Mouse (Mus musculus) midbrain, postnatal 0 days (tissue): ENCODE measurements around the gene Orc3. TPM values are rescaled to one million over a fixed set of nuclear protein-coding genes. Genes with fewer than 3 reads are reported as not detected.

ENCODE experiments used
- ATAC-seq: fragments of 200-750 bp; cut with Nextera tagmentation; 2 replicates; pipeline ENCODE4 v1.8.0; 2017; ENCODE audit warnings: moderate number of reproducible peaks, mild to moderate bottlenecking, moderate TSS enrichment, moderate library complexity; ENCODE audit not compliant: low FRiP score
- DNase-seq: peaks from one replicate; pipeline ENCODE4 v3.0.0-alpha.2; 2015; ENCODE audit warnings: low spot score
- H3K27ac ChIP-seq: fragments of 300-500 bp; sonication (generic); 2 replicates; pipeline ENCODE4 v1.5.1; 2014; ENCODE audit warnings: low read depth, mild to moderate bottlenecking, low read length, mixed read lengths
- H3K27me3 ChIP-seq: fragments of 300-500 bp; sonication (generic); 2 replicates; pipeline ENCODE4 v1.6.1; 2014; ENCODE audit warnings: low read length, control low read depth, mixed read lengths; ENCODE audit not compliant: insufficient read depth
- H3K36me3 ChIP-seq: fragments of 300-500 bp; sonication (generic); 2 replicates; pipeline ENCODE4 v1.6.1; 2014; ENCODE audit warnings: low read length, control low read depth, mixed read lengths; ENCODE audit not compliant: insufficient read depth
- H3K4me1 ChIP-seq: fragments of 300-500 bp; sonication (generic); 2 replicates; pipeline ENCODE4 v1.6.1; 2014; ENCODE audit warnings: mild to moderate bottlenecking, control low read depth, antibody characterized with exemption, low read length, mixed read lengths; ENCODE audit not compliant: insufficient read depth
- H3K4me2 ChIP-seq: fragments of 300-500 bp; sonication (generic); 2 replicates; pipeline ENCODE4 v1.6.1; 2014; ENCODE audit warnings: low read depth, mild to moderate bottlenecking, low read length, mixed read lengths; ENCODE audit not compliant: poor library complexity, severe bottlenecking
- H3K4me3 ChIP-seq: fragments of 300-500 bp; sonication (generic); 2 replicates; pipeline ENCODE4 v1.5.1; 2014; ENCODE audit warnings: low read depth, mild to moderate bottlenecking, low read length, moderate library complexity
- H3K9ac ChIP-seq: fragments of 300-500 bp; sonication (generic); replicated peaks from 2 replicates; pipeline ENCODE4 v1.6.1; 2014; ENCODE audit warnings: mild to moderate bottlenecking, low read length, moderate library complexity, mixed read lengths; ENCODE audit not compliant: poor library complexity, severe bottlenecking
- H3K9me3 ChIP-seq: fragments of 300-500 bp; sonication (generic); 2 replicates; pipeline ENCODE4 v1.6.1; 2016; ENCODE audit warnings: low read length, control low read depth
- CTCF ChIP-seq: IDR thresholded peaks from 2 replicates; pipeline ENCODE4 v1.5.1; 2016; ENCODE audit warnings: antibody characterized with exemption, mild to moderate bottlenecking
- WGBS: fragments of 180-500 bp; shearing (Covaris S2); extraction: QIAGEN DNeasy Blood & Tissue Kit; methylation state at CpG from one replicate; pipeline ENCODE4 v1.1.7; 2014; 5-methylcytosine and 5-hydroxymethylcytosine counted together
- polyA plus RNA-seq: library from polyadenylated mRNA; unstranded; fragments of >200 nt; fragmentation: Nextera tagmentation; extraction: Ambion mirVana; gene quantifications from 2 replicates; pipeline ENCODE4 v1.2.1, GENCODE M21; 2015
- total RNA-seq: library from RNA; depleted of rRNA; stranded (reverse); fragments of >200 nt; gene quantifications from 2 replicates; pipeline ENCODE4 v1.2.3, GENCODE M21; 2014

Gene Orc3
- total and polyA plus RNA-seq, 2 experiments from 2014 or later = 57.2 to 65.0 TPM

- Histone ChIP-seq H3K4me1 (peaks cover 4% of the 10 kb centered on the region; the same call in 1 of the 2 replicates), H3K9me3 (no peaks in the 10 kb centered on the region), H3K27me3 (no peaks in the 10 kb centered on the region), H3K9ac (no peak overlapping the region), H3K36me3 (peaks cover 7% of the 10 kb centered on the region), H3K4me2 (no peak overlapping the region), H3K27ac (no peak overlapping the region), H3K4me3 (no peak overlapping the region)
- TF ChIP-seq CTCF = peak; percentile 76
- DNase-seq (peak; percentile 67), ATAC-seq (no peak)
- 48% methylated on average over 4 of the region's 4 CpGs for WGBS
Measured at GRCm38 (mm10) chr4:34560971-34561370, 53.8 kb downstream of the Orc3 start.

DNA sequence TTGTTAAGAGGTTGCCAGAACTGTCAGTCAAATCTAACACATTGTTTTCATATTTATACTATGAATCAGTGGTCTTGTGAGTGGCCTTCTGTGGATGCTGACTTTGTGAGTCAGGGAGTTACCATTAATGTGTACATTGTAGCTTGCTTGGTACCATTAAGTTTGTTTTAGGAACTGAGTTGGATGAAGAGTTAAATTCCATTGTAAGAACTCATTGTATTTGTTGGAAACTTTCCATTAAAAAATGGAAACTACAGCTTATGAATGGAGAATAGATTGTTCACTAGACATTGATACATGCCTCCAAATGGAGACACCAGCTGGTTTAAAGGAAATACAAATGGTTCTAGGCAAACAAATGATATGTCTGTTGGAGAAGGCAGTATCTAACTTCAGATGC, 58.6 kb downstream of the Orc3 start:
- no peak for TF ChIP-seq CTCF
- DNase-seq = no peak
- Histone ChIP-seq H3K27ac (no peak overlapping the region), H3K9ac (no peak overlapping the region), H3K4me1 (peaks cover 10% of the 10 kb centered on the region; the same call in 1 of the 2 replicates), H3K27me3 (no peaks in the 10 kb centered on the region), H3K4me2 (no peak overlapping the region), H3K9me3 (no peaks in the 10 kb centered on the region), H3K4me3 (no peak overlapping the region), H3K36me3 (no peaks in the 10 kb centered on the region)
- ATAC-seq = no peak

- 98% methylated on average over 3 of the region's 3 CpGs for WGBS
- Histone ChIP-seq H3K4me1 (peaks cover 10% of the 10 kb centered on the region; the same call in 1 of the 2 replicates), H3K4me2 (no peak overlapping the region), H3K4me3 (no peak overlapping the region), H3K27ac (no peak overlapping the region), H3K9me3 (no peaks in the 10 kb centered on the region), H3K36me3 (no peaks in the 10 kb centered on the region), H3K27me3 (no peaks in the 10 kb centered on the region), H3K9ac (no peak overlapping the region)
- TF ChIP-seq CTCF = no peak
- ATAC-seq (no peak), DNase-seq (no peak)
Measured at GRCm38 (mm10) chr4:34555604-34556003, 59.1 kb downstream of the Orc3 start.

DNA sequence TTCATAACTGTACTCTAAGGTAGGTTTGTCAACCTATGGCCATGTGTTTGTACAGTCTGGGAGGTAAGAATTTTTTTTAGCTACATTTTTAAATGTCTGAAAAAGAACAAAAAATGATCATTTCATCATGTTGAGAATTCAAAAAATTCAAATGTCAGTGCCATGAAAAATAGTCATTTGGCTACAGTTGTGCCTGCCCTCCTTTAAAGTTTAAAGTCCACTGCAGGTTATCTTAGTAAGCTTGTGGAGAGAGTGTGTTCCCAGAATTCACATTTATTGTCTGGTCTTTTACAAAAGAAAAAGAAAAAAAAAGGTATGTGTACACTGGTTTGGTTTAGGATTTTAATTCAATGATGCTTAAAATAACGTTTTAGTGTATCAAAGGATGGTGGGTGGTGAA, 60.1 kb downstream of the Orc3 start:
- Histone ChIP-seq H3K4me1 (peaks cover 10% of the 10 kb centered on the region; the same call in 1 of the 2 replicates), H3K27me3 (no peaks in the 10 kb centered on the region), H3K27ac (no peak overlapping the region), H3K9ac (no peak overlapping the region), H3K9me3 (no peaks in the 10 kb centered on the region), H3K4me3 (no peak overlapping the region), H3K4me2 (no peak overlapping the region), H3K36me3 (no peaks in the 10 kb centered on the region)
- ATAC-seq = no peak
- TF ChIP-seq CTCF = no peak
- 3% methylated on average over 1 of the region's 1 CpGs for WGBS
- DNase-seq = no peak

DNA sequence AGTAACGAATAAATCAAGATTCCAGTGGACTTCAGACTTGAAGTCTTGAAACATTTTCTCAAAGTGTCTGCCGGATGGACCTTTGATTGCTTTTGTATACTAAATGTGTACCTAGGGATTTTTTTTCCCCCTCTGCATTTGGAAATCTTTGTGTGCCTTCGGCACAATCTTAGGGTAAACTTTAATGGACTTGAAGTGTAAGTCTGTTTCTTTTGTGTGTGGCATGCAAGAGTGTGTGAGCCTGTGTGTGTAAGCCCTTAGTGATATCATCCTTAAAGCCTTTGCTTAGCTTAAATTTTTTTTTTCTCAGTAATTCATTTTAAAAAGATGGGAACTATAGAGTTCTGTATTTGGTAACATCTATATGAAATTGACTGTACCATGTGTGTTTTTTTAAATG, 62.8 kb downstream of the Orc3 start:
- Histone ChIP-seq H3K36me3 (no peaks in the 10 kb centered on the region), H3K27ac (0 out of 2 replicates have a peak overlapping the region, but pooled peaks have one; percentile 93), H3K4me2 (peak overlapping the region; percentile 62), H3K9me3 (no peaks in the 10 kb centered on the region), H3K27me3 (no peaks in the 10 kb centered on the region), H3K4me1 (peaks cover 10% of the 10 kb centered on the region; the same call in 1 of the 2 replicates), H3K4me3 (peak overlapping the region; percentile 99), H3K9ac (peak overlapping the region; percentile 83; the same call in 1 of the 2 replicates)
- TF ChIP-seq CTCF = no peak
- DNase-seq = no peak
- WGBS = 16% methylated on average over 3 of the region's 3 CpGs
- no peak for ATAC-seq

- DNase-seq = peak; percentile 84
- peak overlapping the region; percentile 62 for H3K4me2 ChIP-seq
- H3K9ac ChIP-seq = peak overlapping the region; percentile 83
- no peak for TF ChIP-seq CTCF
- H3K4me3 ChIP-seq = peak overlapping the region; percentile 99
- no peaks in the 10 kb centered on the region for H3K27me3 ChIP-seq
- H3K27ac ChIP-seq = peak overlapping the region; percentile 93
- 0 out of 2 replicates have a peak, but pooled peaks cover 6% of the 10 kb centered on the region for H3K4me1 ChIP-seq
- ATAC-seq = peak; percentile 58
- WGBS = under 1% methylated on average over 50 of the region's 50 CpGs
- no peaks in the 10 kb centered on the region for H3K9me3 ChIP-seq
- H3K36me3 ChIP-seq = no peaks in the 10 kb centered on the region
Measured at GRCm38 (mm10) chr4:34551098-34551809, 63.5 kb downstream of the Orc3 start.
